Mouse (Mus musculus) forebrain, embryonic 10.5 days (tissue): ENCODE results near the gene Gnat1. TPM values are rescaled to one million over a fixed set of nuclear protein-coding genes. Genes with fewer than 3 reads are reported as not detected.

Experiments used
- DNase-seq: peaks from one replicate; pipeline ENCODE4 v3.0.0-alpha.2; 2017; ENCODE audit warnings: low spot score; ENCODE audit errors: extremely low spot score
- H3K27ac ChIP-seq: fragments of 300-500 bp; sonication (generic); 2 replicates; pipeline ENCODE4 v1.5.1; 2016; ENCODE audit warnings: mild to moderate bottlenecking
- H3K27me3 ChIP-seq: fragments of 300-500 bp; sonication (generic); 2 replicates; pipeline ENCODE4 v1.6.1; 2016; ENCODE audit warnings: mild to moderate bottlenecking; ENCODE audit not compliant: poor library complexity, severe bottlenecking
- H3K36me3 ChIP-seq: fragments of 300-500 bp; sonication (generic); replicated peaks from 2 replicates; pipeline ENCODE4 v1.6.1; 2016; ENCODE audit warnings: mild to moderate bottlenecking, moderate library complexity
- H3K4me1 ChIP-seq: fragments of 300-500 bp; sonication (generic); 2 replicates; pipeline ENCODE4 v1.6.1; 2016
- H3K4me3 ChIP-seq: fragments of 300-500 bp; sonication (generic); 2 replicates; pipeline ENCODE4 v1.5.1; 2016; ENCODE audit warnings: mild to moderate bottlenecking, moderate library complexity
- H3K9me3 ChIP-seq: fragments of 300-500 bp; sonication (generic); 2 replicates; pipeline ENCODE4 v1.6.1; 2016; ENCODE audit warnings: mild to moderate bottlenecking, moderate library complexity
- WGBS: fragments of 180-500 bp; shearing (Covaris S2); methylation state at CpG from one replicate; pipeline ENCODE4 v1.1.7; 2016; 5-methylcytosine and 5-hydroxymethylcytosine counted together
- polyA plus RNA-seq: library from polyadenylated mRNA; unstranded; fragments of >200 nt; fragmentation: Nextera tagmentation; extraction: Ambion mirVana; gene quantifications from 2 replicates; pipeline ENCODE4 v1.2.1, GENCODE M21; 2016

Gnat1 gene
- polyA plus RNA-seq, 1 experiment from 2014 or later: 4.1 TPM

DNA sequence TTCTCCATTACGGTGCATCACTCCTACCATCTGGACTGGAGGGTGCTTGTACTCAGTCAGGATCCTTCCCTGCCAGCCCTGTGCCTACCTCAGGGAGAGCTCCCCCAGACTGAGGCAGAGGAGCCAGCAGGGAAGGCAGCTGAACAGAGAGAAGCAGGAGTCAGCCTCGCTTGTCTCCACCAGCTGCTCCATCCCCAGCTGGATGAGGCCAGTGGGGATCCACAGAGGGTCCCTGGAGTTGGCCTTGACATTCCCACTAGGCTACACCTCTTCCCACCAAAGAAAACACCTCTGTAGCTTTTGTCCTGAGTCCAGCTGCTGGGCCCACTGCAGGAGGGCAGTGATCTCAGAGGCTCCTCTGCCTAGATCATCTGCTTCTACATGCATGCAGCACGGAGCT is 54.6 kb downstream of the Gnat1 start:
- Histone ChIP-seq H3K27ac (peak overlapping the region; percentile 97), H3K4me3 (no peak overlapping the region), H3K9me3 (no peaks in the 10 kb centered on the region), H3K27me3 (no peaks in the 10 kb centered on the region), H3K36me3 (peaks cover 93% of the 10 kb centered on the region), H3K4me1 (peaks cover 62% of the 10 kb centered on the region)
- WGBS: 83% methylated on average over 3 of the region's 3 CpGs
- DNase-seq: no peak

DNA sequence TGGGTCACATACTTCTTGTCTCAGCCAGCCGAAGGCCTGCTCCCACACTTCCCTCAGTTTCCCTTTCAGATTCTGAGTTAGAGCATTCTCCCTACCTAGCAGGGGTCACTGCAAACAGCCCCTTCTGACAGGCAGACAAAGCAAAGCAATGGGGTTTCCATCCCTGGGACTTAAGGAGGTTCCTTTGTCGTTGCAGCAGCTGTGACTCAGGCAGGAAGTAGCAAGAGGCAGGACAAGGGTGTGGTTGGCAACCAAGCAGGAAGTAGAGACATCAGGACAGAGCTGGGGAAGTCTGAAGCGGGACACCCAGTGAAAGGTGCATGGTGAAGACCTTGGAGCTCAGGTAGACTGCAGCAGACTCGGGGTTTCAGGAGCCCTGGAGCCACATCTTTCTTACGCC is 55.0 kb downstream of the Gnat1 start:
- 71% methylated on average over 5 of the region's 5 CpGs for WGBS
- H3K4me1 ChIP-seq: peaks cover 60% of the 10 kb centered on the region
- H3K27me3 ChIP-seq: no peaks in the 10 kb centered on the region
- DNase-seq: no peak
- peaks cover 93% of the 10 kb centered on the region for H3K36me3 ChIP-seq
- H3K27ac ChIP-seq: peak overlapping the region; percentile 97
- no peak overlapping the region for H3K4me3 ChIP-seq
- no peaks in the 10 kb centered on the region for H3K9me3 ChIP-seq

Other genes starting within 250 kb of the Gnat1 start
- 33.0 and 35.8 TPM in 2 replicates for gene Tmem115, start 145.8 kb downstream of the Gnat1 start, polyA plus RNA-seq
- 20.4 and 21.0 TPM in 2 replicates for gene Cyb561d2, start 137.5 kb downstream of the Gnat1 start, polyA plus RNA-seq
- 36.7 and 37.3 TPM in 2 replicates for gene Nprl2, start 137.5 kb downstream of the Gnat1 start, polyA plus RNA-seq
- gene Zmynd10, start 132.4 kb downstream of the Gnat1 start, polyA plus RNA-seq: 0.74 and 1.4 TPM in 2 replicates
- gene Rassf1, start 128.2 kb downstream of the Gnat1 start, polyA plus RNA-seq: 57.4 and 59.6 TPM in 2 replicates
- gene Tusc2, start 116.5 kb downstream of the Gnat1 start, polyA plus RNA-seq: 73.3 and 74.1 TPM in 2 replicates
- gene Hyal2, start 111.8 kb downstream of the Gnat1 start, polyA plus RNA-seq: 147 TPM in 2 replicates
- gene Hyal1, start 102.8 kb downstream of the Gnat1 start, polyA plus RNA-seq: 6.8 and 7.4 TPM in 2 replicates
- 13.9 and 17.9 TPM in 2 replicates for gene Naa80, start 100.8 kb downstream of the Gnat1 start, polyA plus RNA-seq
- gene Hyal3, start 98.9 kb downstream of the Gnat1 start, polyA plus RNA-seq: 0.42 and 0.47 TPM in 2 replicates
- gene Ifrd2, start 92.1 kb downstream of the Gnat1 start, polyA plus RNA-seq: 58.6 and 66.8 TPM in 2 replicates
- 1.4 and 2.0 TPM in 2 replicates for gene Sema3b, start 70.5 kb downstream of the Gnat1 start, polyA plus RNA-seq
- 526 and 533 TPM in 2 replicates for gene Gnai2, start 44.3 kb downstream of the Gnat1 start, polyA plus RNA-seq
- gene Slc38a3, start 10.2 kb downstream of the Gnat1 start, polyA plus RNA-seq: 8.8 and 9.0 TPM in 2 replicates
- 10.0 and 11.2 TPM in 2 replicates for gene Sema3f, start 30.8 kb upstream of the Gnat1 start, polyA plus RNA-seq
- 185 and 192 TPM in 2 replicates for gene Rbm5, start 91.3 kb upstream of the Gnat1 start, polyA plus RNA-seq
- gene Rbm6, start 193.5 kb upstream of the Gnat1 start, polyA plus RNA-seq: 112 and 114 TPM in 2 replicates
- gene Mon1a, start 208.4 kb upstream of the Gnat1 start, polyA plus RNA-seq: 12.2 and 12.5 TPM in 2 replicates
- gene Mst1r, start 227.2 kb upstream of the Gnat1 start, polyA plus RNA-seq: 0.49 and 0.60 TPM in 2 replicates
- gene Actl11, start 248.8 kb upstream of the Gnat1 start, polyA plus RNA-seq: not detected in 2 replicates